Mouse (Mus musculus) liver, adult 2 months (tissue): ENCODE measurements around the gene Pdzd2. TPM values are rescaled to one million over a fixed set of nuclear protein-coding genes. Genes with fewer than 3 reads are reported as not detected.

Experiments used
- DNase-seq: peaks from one replicate; pipeline ENCODE4 v3.0.0-alpha.2; 2011; ENCODE audit warnings: low read depth, low spot score; ENCODE audit errors: extremely low read depth
- H3K27ac ChIP-seq: fragments of 200-500 bp; replicated peaks from 2 replicates; pipeline ENCODE4 v1.5.1; 2012; ENCODE audit warnings: low read depth, mild to moderate bottlenecking, control low read depth, inconsistent platforms, low read length; ENCODE audit not compliant: insufficient read depth
- H3K27me3 ChIP-seq: fragments of 200-500 bp; 2 replicates; pipeline ENCODE4 v1.6.1; 2012; ENCODE audit warnings: mild to moderate bottlenecking, moderate library complexity, low read length, inconsistent platforms; ENCODE audit not compliant: control insufficient read depth, insufficient read depth
- H3K36me3 ChIP-seq: fragments of 200-500 bp; 2 replicates; pipeline ENCODE4 v1.6.1; 2012; ENCODE audit warnings: low read length, inconsistent platforms; ENCODE audit not compliant: control insufficient read depth, insufficient read depth
- H3K4me1 ChIP-seq: fragments of 200-500 bp; 2 replicates; pipeline ENCODE4 v1.6.1; 2011; ENCODE audit warnings: low read length; ENCODE audit not compliant: control insufficient read depth, insufficient read depth
- H3K4me3 ChIP-seq: fragments of 200-500 bp; 2 replicates; pipeline ENCODE4 v1.5.1; 2011; ENCODE audit warnings: low read depth, mild to moderate bottlenecking, control low read depth, low read length, moderate library complexity; ENCODE audit not compliant: insufficient read depth
- H3K79me2 ChIP-seq: fragments of 200-500 bp; 2 replicates; pipeline ENCODE4 v1.6.1; 2012; ENCODE audit warnings: inconsistent platforms, mild to moderate bottlenecking, low read length, moderate library complexity; ENCODE audit not compliant: control insufficient read depth, insufficient read depth
- H3K9ac ChIP-seq: fragments of 200-500 bp; 2 replicates; pipeline ENCODE4 v1.6.1; 2012; ENCODE audit warnings: low read depth, mild to moderate bottlenecking, control low read depth, inconsistent platforms, low read length
- CTCF ChIP-seq: fragments of 200-500 bp; IDR thresholded peaks from 2 replicates; pipeline ENCODE4 v1.5.1; 2011; ENCODE audit warnings: low read depth, low read length, control low read depth
- POLR2A ChIP-seq: fragments of 200-500 bp; IDR thresholded peaks from 2 replicates; pipeline ENCODE4 v1.6.1; 2011; ENCODE audit warnings: low read length, control low read depth; ENCODE audit not compliant: insufficient read depth; ENCODE audit errors: extremely low read depth
- WGBS: fragments of 180-500 bp; shearing (Covaris S2); methylation state at CpG from one replicate; pipeline ENCODE4 v1.1.7; 2018; 5-methylcytosine and 5-hydroxymethylcytosine counted together
- polyA plus RNA-seq: library from polyadenylated mRNA; depleted of rRNA; stranded (reverse); fragments of >200 nt; gene quantifications from 2 replicates; pipeline ENCODE4 v1.2.3, GENCODE M21; 2012
- total RNA-seq: library from RNA; depleted of rRNA; stranded (reverse); fragments of >200 nt; gene quantifications from 2 replicates; pipeline ENCODE4 v1.2.3, GENCODE M21; 2014

Gene Pdzd2
- total and polyA plus RNA-seq, 2 experiments = 0.11 to 0.74 TPM

- TF ChIP-seq CTCF (no peak), POLR2A (no peak)
- 90% methylated on average over 19 of the region's 19 CpGs for WGBS
- no peak for DNase-seq
- no peak overlapping the region for H3K4me3 ChIP-seq
- no peaks in the 10 kb centered on the region for H3K79me2 ChIP-seq
- H3K4me1 ChIP-seq = 0 out of 2 replicates have a peak, but pooled peaks cover 2% of the 10 kb centered on the region
- H3K27me3 ChIP-seq = no peaks in the 10 kb centered on the region
- H3K27ac ChIP-seq = no peak overlapping the region
- no peaks in the 10 kb centered on the region; the same call in 1 of the 2 replicates for H3K36me3 ChIP-seq
- no peak overlapping the region for H3K9ac ChIP-seq
Observed at GRCm38 (mm10) chr15:12360519-12361212, 379.1 kb downstream of the Pdzd2 start.

GRCm38 (mm10) chr15:12358384-12358783, 381.3 kb downstream of the Pdzd2 start:
- H3K79me2 ChIP-seq = no peaks in the 10 kb centered on the region
- TF ChIP-seq CTCF = no peak
- TF ChIP-seq POLR2A = no peak
- H3K9ac ChIP-seq = no peak overlapping the region
- no peak overlapping the region for H3K27ac ChIP-seq
- no peaks in the 10 kb centered on the region for H3K27me3 ChIP-seq
- no peak for DNase-seq
- WGBS = 95% methylated on average over 5 of the region's 5 CpGs
- peaks cover 15% of the 10 kb centered on the region for H3K36me3 ChIP-seq
- no peaks in the 10 kb centered on the region for H3K4me1 ChIP-seq
- no peak overlapping the region for H3K4me3 ChIP-seq

- H3K79me2 ChIP-seq = no peaks in the 10 kb centered on the region
- no peak overlapping the region for H3K9ac ChIP-seq
- H3K27me3 ChIP-seq = no peaks in the 10 kb centered on the region
- H3K4me3 ChIP-seq = no peak overlapping the region
- H3K4me1 ChIP-seq = no peaks in the 10 kb centered on the region
- peaks cover 23% of the 10 kb centered on the region for H3K36me3 ChIP-seq
- no peak overlapping the region for H3K27ac ChIP-seq
- TF ChIP-seq CTCF (no peak), POLR2A (no peak)
- no peak for DNase-seq
Observed at GRCm38 (mm10) chr15:12357459-12357858, 382.3 kb downstream of the Pdzd2 start.

DNA sequence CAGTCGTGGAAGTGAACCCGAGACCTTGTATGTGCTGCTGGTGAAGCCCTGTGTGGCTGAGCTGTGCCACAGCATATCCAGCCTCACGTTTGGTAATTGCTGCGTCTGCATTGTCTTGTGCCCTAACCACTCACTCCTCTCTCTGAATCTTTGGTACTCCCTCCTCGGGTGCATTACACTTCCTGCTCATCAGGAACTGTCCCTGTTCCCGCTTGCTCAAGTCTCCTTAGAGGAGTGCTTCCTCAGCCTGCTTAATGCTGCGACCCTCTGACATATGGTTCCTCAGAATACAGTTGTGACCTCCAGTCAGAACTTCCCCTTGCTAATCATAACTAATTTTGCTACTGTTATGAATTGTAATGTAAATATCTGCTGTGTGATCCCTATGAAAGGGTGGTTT, 383.8 kb downstream of the Pdzd2 start:
- no peak overlapping the region for H3K9ac ChIP-seq

DNA sequence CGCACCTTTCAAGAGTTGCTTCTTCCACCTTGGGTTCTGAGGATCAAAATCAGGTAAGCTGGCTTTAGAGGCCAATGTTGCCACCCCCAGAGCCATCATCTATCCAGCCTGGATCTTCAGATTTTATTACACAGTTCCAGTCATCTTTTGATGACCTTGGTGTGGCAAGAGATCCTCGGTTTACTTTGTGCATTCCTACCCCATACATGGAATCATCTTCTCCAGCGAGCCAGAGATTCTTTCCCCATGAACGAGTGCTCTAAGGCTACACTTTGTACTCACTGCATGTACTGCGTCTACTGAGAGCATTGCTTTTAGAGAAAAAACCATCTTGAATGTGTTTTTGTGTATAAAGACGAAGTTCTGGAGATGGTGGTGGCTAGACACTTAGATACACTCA, 384.5 kb downstream of the Pdzd2 start:
- H3K4me3 ChIP-seq = no peak overlapping the region
- H3K36me3 ChIP-seq = peaks cover 34% of the 10 kb centered on the region
- no peak for TF ChIP-seq POLR2A
- no peak for TF ChIP-seq CTCF
- H3K27ac ChIP-seq = no peak overlapping the region
- H3K4me1 ChIP-seq = no peaks in the 10 kb centered on the region
- H3K9ac ChIP-seq = no peak overlapping the region
- H3K79me2 ChIP-seq = no peaks in the 10 kb centered on the region
- DNase-seq = no peak
- 89% methylated on average over 6 of the region's 6 CpGs for WGBS
- no peaks in the 10 kb centered on the region for H3K27me3 ChIP-seq

More for the DNA sequence above, 383.8 kb downstream of the Pdzd2 start:
- Histone ChIP-seq H3K27ac (no peak overlapping the region), H3K36me3 (peaks cover 32% of the 10 kb centered on the region), H3K4me3 (no peak overlapping the region), H3K27me3 (no peaks in the 10 kb centered on the region), H3K79me2 (no peaks in the 10 kb centered on the region), H3K4me1 (no peaks in the 10 kb centered on the region)
- TF ChIP-seq CTCF = no peak
- 79% methylated on average over 7 of the region's 7 CpGs for WGBS
- no peak for DNase-seq

DNA sequence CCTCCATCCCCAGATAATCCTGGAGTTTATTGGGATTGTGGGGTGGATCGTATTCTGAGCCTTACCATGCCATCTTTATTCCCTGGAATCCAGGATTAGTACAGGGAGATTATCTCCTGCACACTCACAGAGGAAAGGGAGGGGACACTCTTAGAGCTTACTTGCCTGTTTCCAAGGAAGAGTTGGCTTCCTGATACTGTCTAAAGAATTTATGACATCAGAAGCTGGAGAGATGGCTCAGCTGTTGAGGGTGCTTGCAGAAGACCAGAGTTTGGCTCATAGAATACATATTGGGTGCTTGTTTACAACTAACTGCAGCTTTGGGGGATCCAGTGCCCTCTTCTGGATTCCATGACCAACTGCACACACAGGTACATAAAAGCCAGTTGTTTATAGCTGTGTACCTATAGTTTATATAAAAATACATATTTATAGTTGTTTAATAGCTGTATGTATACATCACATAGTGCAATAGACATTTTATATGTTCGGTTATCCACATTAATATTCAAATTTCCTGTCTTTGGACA, 385.4 kb downstream of the Pdzd2 start:
- no peaks in the 10 kb centered on the region for H3K27me3 ChIP-seq
- no peak for DNase-seq
- H3K79me2 ChIP-seq = peaks cover 2% of the 10 kb centered on the region; the same call in 1 of the 2 replicates
- H3K27ac ChIP-seq = no peak overlapping the region
- 84% methylated on average over 2 of the region's 2 CpGs for WGBS
- H3K4me3 ChIP-seq = no peak overlapping the region
- H3K4me1 ChIP-seq = no peaks in the 10 kb centered on the region
- H3K9ac ChIP-seq = no peak overlapping the region
- peaks cover 43% of the 10 kb centered on the region for H3K36me3 ChIP-seq
- TF ChIP-seq CTCF (0 out of 2 replicates have a peak, but pooled peaks have one; percentile 7), POLR2A (no peak)
